Mouse (Mus musculus): ENCODE measurements around the gene Tas1r3.
A peak's percentile ranks its signal among the peaks of the same experiment; 100 is the strongest.

Tas1r3 gene

DNA sequence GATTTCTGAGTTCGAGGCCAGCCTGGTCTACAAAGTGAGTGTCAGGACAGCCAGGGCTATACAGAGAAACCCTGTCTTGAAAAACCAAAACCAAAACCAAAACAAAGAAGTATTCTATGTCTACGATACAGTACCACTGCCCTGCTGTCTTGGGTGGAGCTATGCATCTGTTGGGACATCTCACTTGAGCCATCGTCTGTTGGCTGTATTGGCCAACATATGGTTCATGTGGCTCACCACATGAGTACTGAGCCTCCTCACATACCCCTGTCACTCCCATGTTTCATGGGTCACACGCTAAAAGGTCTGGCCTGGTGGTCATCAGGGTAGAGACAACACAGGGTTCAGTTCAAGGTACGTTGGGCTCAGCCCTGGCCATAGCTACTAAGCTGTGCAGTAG, 23.2 kb upstream of the Tas1r3 start:
- no peak for DNase-seq (ENCODE audit: low spot score)

DNA sequence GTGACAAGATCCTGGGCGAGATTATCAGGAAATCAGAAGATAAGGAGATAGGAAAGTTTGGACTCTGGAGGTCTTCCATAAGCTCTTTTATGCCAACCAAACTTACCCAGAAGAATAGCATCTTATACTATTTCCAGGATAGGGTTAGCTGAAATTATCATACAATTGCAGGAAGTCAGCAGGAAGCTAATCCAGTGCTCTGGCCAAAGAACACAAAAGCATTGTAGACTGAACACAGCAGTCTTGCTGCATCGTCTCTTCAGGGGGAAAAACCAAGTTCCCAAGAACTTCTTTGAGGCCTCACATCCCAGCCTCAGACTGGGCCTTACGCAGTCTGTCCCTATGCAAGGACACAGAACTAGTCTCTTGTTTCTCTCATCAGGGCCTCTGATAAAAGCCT, 20.4 kb upstream of the Tas1r3 start:
- DNase-seq (ENCODE audit: low spot score): no peak

DNA sequence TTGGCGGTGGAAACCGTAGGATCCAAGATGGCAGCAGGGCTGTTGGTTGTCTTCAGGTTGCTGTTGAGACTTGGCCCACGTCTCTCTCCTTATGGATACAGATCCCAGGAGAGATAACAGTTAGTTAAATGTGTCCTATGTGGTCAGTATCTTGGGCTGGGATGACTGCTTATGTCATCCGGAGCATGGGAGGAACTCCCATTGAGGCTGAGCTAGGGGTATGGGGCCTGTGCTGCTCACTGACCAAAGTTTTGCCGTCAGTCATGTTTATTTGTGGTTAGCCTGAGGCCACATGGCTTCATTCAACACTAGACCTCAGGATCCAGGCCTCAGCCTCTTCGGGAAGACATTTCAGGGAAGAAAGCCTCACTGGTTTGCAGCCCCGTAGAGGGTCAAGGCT, 8.2 kb upstream of the Tas1r3 start:
- DNase-seq (ENCODE audit: low spot score): no peak

GRCm38 (mm10) chr4:155869317-155870033, 6.3 kb upstream of the Tas1r3 start, which contains the start of the genes Cptp and Ints11:
TSS of gene Cptp (minus strand) at chr4:155869440.
TSS of gene Ints11 (plus strand) at chr4:155869546.
- peak; percentile 88 for DNase-seq (ENCODE audit: low spot score)

- DNase-seq (ENCODE audit: low spot score): no peak
These were observed 5.6 kb upstream of the Tas1r3 start for GRCm38 (mm10) chr4:155868614-155869298.

- no peak for DNase-seq (ENCODE audit: low spot score)
These were observed 1.4 kb downstream of the Tas1r3 start for GRCm38 (mm10) chr4:155861787-155862186.

GRCm38 (mm10) chr4:155859318-155859717, 3.8 kb downstream of the Tas1r3 start:
- peak; percentile 67 for DNase-seq (ENCODE audit: low spot score)

DNA sequence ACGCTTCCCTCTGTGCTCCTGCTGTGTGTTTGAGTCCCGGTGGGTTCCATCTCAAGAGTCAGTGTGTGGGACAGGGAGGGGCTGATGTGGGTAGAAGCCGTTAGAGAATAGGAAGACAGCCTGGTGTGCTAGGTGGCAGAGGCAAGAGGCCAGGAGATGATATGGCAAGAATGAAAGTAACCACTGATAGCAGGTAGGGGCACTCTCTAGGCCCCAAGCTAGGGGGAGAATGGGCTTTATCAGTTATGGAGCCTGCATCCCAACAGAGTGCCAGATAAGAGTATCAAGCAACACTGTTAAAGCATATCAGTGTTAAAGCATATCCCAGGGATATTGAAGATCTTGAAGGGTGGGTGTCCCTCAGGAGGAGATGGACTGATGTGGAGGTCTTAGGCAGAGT, 6.3 kb downstream of the Tas1r3 start:
- no peak for DNase-seq (ENCODE audit: low spot score)

DNA sequence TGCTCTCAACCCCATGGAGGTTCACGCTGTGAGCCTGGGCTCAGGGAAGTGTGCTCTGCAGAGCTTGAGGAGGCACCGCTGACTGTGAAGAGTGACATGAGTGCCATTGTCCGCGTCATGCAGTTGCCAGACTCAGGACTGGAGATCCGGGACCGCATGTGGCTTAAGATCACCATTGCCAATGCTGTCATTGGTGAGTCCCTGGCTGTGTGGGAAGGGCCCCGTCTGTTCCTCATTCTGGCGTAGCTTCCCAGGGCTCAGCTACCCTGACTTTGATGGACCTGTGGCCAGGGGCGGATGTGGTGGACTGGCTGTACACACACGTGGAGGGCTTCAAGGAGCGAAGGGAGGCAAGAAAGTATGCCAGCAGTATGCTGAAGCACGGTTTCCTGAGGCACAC, 7.1 kb downstream of the Tas1r3 start:
- no peak for DNase-seq (ENCODE audit: low spot score)

- DNase-seq (ENCODE audit: low spot score): no peak
These were observed 8.2 kb downstream of the Tas1r3 start for GRCm38 (mm10) chr4:155854991-155855390.

GRCm38 (mm10) chr4:155853421-155853820, 9.7 kb downstream of the Tas1r3 start:
- DNase-seq (ENCODE audit: low spot score): no peak

DNA sequence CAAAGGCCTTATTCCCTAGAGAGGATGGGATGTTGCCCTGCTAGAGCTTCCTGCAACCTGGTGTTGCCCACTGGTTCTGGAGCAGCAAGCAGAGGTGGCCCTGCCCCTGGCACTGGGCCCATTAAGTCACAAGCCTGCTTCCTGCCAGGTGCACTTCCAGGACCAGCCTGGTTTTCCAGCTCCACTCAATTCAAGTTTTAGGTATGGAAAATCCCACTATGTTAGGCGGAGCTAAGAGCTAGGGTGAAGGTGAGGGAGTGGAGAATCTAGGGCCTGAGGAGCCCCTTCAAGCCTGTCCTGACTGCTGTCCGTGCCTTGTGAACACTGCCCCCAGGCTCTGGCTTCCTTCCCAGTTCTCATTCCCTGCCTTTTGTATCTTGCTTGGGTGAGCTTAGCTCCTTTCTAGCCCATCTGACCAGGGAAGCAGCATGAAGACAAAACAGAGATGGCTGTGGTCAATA, 11.2 kb downstream of the Tas1r3 start:
- DNase-seq (ENCODE audit: low spot score): no peak

- no peak for DNase-seq (ENCODE audit: low spot score)
These were observed 11.8 kb downstream of the Tas1r3 start for GRCm38 (mm10) chr4:155851368-155851767.

- DNase-seq (ENCODE audit: low spot score): no peak
These were observed 13.2 kb downstream of the Tas1r3 start for GRCm38 (mm10) chr4:155849792-155850451.

- no peak for DNase-seq (ENCODE audit: low spot score)
These were observed 13.8 kb downstream of the Tas1r3 start for GRCm38 (mm10) chr4:155849391-155849790.

GRCm38 (mm10) chr4:155848434-155849095, 14.6 kb downstream of the Tas1r3 start:
- no peak for DNase-seq (ENCODE audit: low spot score)

DNA sequence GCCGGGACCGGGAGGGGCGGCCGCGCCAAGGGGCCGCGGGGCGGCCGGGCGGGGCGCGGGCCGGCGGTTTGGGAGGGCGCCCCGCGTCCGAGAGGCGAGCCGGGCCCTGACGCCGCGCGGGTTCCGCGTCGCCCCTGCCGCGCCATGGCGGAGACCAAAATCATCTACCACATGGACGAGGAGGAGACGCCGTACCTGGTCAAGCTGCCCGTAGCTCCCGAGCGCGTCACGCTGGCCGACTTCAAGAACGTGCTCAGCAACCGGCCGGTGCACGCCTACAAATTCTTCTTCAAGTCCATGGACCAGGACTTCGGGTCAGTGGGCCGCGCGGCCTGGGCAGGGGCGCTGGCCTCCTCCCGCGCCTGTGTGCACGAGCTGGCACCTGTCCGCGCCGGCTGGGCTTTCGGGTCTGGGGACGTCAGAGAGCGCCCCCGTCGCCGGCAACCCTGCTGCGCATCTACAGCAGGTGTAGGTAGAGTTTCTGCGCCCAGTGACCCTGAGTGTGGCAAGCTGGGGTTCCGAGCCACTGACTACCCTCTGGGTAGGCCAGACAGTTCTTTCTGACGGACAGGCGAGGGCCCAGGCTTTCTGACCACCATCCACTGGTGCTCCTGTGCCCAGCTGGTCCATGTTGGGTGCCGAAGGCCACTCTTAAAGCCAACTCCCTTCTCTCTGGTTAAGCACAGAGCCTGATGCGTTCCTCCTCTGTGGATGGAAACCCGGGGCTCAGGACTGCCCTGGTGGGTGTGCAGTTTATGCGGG, 15.4 kb downstream of the Tas1r3 start:
- DNase-seq (ENCODE audit: low spot score): no peak

GRCm38 (mm10) chr4:155846871-155847578, 16.1 kb downstream of the Tas1r3 start, which contains the start of gene Dvl1:
TSS of gene Dvl1 (plus strand) at chr4:155847402.
- peak; percentile 97 for DNase-seq (ENCODE audit: low spot score)

GRCm38 (mm10) chr4:155843231-155843630, 19.9 kb downstream of the Tas1r3 start:
- no peak for DNase-seq (ENCODE audit: low spot score)

DNA sequence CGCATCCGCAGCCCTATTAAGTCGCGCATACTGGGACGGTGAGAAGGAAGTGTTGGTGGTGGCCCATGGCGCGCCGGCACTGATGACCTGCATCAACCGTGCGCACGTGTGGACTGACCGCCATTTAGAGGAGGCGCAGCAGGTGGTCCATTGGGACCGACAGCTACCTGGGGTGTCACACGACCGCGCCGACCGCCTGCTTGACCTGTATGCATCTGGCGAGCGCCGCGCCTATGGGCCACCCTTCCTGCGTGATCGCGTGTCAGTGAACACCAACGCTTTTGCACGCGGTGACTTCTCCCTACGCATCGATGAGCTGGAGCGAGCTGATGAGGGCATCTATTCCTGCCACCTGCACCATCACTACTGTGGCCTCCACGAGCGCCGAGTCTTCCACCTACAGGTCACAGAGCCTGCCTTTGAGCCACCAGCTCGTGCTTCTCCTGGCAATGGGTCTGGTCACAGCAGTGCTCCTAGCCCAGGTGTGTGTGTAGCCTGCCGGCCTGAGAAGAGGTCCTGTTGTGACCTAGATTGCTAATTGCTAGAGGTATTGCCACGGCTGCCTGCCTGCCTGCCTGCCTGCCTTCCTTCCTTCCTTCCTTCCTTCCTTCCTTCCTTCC, 21.4 kb downstream of the Tas1r3 start:
- no peak for DNase-seq (ENCODE audit: low spot score)

Data from ovary, postnatal 10 days (tissue).